Mouse (Mus musculus): ENCODE measurements around the gene Gas2l1.

The Gas2l1 gene

DNA sequence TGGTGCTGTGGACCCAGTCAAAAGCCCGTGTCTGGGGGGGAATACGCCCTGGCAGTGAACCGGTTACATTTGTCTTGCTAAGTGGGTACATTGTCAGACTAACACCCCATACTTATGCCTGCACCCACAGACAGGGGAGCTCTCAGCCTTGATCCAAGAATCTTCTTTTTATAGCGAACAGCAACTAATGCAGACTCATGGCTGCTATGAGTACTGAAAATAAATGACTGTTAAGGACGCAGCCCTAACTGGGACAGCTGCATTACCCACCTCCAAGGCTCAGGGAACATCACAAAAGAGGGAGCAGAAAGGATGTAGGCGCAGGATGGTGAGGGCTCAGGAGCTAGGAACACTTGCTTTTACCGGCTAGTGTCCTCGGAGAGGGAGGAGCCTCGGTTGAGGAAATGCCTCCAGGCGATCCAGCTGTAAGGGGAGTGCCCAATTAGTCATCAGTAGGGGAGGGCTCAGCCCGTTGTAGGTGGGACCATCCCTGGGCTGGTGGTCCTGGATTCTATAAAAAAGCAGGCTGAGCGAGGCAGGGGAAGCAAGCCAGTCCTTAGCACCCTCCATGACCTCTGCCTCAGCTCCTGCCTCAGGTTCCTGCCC, 18.7 kb downstream of the Gas2l1 start:
- in situ Hi-C loops (cut with MboI, MseI), result no loop called here

DNA sequence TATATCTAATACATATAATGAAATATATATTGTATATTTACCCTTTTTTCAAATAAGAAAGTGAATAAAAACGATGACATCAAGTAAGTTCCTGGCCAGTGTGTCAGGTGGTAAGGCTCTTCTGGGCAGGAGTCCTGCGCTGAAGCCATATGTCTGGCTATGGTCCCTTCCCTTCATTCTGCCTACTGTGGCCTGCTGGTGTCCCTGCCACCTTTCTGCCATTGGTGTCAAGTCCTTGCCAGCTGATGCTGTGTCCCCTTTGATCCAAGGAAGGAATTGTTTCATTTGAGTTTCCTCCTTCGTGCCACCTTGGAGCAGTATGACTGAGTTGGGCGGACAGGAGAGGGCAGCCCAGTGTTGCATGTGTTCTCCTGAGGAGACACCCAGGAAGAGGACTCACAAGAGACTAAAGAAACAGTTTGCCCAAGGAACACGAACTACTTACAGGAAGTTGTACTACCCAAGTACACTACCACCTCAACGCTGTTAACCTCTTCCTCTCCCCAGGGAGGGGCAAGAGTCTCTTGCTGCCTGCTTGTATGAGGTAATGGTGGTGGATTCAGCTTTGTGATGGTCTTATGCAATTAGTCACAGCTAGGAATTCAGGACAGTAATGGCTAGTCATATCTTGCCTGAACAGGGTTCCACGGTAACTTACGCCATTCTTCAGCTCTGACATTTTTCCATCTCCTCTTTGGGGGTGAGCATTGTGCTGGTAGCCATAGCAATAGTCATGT, 22.3 kb downstream of the Gas2l1 start:
- in situ Hi-C loops (cut with MboI, MseI), result no loop called here

DNA sequence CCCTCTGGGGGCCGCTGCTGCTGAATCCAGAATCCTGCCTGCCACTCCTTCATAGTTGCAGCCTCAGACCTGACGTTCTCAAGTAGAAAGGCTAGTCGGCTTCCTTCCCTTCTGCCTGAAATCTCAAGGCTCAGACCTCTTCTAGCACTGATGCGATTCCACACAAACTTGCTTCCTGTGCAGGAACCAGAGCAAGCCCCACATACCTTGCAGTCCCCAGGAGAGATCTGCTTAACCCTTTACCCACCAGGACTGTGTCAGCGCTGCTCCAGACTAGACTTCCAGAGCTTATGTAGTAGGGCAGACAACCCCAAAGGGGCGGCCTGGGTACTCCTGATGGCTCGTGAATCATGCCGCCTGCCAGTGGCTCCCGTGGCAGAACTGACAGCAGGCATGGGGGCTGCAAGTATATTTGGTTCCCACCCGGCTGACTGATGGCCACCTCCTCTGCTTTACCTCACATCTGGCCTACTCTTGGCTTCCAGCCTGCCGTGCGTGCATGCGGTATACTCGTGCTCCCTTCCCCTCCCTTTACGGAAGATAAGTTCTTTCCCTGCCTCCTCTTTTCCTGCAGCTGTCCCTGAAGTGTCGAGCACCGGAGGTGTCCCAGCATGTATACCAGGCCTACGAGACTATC, 23.9 kb downstream of the Gas2l1 start:
- in situ Hi-C loops (cut with MboI, MseI), result no loop called here

DNA sequence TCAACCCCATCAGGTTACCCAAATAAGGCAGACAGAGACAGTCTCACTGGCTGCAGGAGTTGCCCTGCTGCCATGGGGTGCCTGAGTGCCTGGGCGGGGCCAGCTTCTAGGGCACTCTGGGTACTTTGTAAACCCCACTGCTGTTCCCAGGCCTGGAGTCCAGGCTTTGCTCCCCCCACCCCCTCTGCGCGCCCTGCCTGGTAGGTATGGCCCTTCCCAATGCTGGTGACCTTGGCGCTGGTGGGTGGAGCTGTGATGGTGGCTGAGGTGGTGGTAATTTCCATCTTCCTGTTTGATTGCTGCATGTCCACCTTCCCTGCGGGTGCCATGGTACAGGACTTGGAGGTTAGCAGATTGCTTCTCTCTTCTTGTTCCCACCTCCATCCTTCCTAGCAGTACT, 24.5 kb downstream of the Gas2l1 start:
- in situ Hi-C loops (cut with MboI, MseI), result no loop called here

DNA sequence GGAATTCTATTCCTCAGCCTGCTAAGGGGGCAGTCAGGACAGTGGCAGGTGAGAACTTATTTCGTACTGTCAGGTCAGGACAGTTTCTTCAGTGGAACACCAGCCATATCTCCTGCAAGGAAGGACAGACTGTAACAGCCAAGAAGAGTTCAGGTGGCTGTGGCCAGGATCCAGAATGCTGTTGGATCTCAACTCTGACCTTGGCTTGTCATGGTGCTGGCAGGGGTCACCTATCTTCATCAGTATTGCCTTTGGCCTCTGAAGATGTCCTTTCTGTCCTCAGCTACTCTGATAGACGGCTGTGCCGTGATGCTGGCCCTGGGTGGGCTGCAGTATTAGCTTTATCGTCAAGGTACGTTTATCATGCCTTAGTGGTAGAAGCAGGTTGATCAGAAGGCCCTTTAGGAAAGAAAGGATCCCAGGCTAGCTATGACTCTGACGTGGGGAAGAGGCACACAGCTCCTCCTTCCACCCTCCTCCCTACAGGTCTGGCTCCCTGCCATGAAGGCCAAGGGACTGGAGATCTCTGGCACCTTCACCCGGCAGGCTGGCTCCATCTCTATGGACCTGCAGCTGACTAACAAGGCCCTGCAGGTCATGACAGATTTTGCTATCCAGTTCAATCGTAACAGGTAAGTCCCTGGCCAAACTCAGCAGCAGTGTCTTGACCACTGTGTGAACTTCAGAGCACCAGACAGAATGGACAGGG, 27.8 kb downstream of the Gas2l1 start:
- in situ Hi-C loops (cut with MboI, MseI), result no loop called here

DNA sequence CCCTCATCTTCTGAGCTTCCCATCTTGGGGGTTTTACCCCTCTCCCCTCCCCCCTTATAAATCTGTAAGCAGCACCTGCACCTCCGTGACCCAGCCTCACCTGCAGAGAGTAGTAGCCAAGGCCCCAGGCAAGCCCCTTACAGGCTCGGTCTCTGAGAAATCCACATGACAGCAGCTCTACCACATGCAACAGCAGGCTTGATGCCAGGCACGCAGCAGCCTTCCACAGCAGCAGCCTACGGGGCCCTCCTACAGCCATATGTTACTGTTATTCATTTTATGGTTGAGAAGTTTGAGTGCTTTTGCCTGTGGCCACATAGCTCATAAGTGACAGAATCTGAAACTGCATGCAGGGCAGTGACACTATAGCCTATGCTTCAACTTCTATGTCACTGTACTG, 29.7 kb downstream of the Gas2l1 start:
- in situ Hi-C loops (cut with MboI, MseI), result no loop called here

DNA sequence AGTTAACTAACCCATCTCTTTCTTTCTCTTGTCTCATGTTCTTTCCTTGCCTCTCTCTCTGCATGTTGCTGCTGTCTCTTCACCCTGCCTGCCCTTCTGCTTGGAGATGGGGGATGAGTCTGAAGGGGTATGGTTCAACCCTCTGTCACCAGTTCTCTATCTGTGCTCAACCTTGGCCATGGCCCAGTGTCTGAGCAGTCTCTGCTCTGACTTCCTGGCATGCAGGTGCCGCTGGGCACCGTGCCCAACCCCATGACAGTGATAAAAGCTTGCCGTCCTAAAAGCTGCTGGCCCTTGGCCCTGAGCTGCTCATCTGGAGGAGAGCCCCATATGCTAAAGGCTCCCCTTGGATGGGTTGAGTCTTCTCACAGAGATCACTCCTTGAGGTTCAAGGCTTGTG, 32.0 kb downstream of the Gas2l1 start:
- in situ Hi-C loops (cut with MboI, MseI), result no loop called here

DNA sequence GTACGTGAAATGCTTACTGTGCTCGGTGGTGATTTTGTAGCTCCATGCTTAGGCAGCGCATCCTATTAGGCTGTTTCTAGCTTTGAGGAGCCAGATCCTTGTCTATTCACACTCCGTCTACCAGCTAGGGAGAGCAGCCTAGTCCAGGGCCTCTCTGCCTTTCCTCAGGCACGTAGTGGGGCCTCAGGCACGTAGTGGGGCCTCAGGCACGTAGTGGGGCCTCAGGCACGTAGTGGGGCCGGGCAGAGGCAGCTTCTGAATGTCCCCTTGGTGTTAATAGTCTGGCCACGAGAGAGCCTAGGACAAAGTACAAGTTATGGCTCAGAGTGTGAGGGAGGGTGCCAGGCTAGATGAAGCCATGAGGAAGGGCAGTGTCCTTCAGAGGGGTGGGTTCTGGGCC, 32.4 kb downstream of the Gas2l1 start:
- in situ Hi-C loops (cut with MboI, MseI), result no loop called here

DNA sequence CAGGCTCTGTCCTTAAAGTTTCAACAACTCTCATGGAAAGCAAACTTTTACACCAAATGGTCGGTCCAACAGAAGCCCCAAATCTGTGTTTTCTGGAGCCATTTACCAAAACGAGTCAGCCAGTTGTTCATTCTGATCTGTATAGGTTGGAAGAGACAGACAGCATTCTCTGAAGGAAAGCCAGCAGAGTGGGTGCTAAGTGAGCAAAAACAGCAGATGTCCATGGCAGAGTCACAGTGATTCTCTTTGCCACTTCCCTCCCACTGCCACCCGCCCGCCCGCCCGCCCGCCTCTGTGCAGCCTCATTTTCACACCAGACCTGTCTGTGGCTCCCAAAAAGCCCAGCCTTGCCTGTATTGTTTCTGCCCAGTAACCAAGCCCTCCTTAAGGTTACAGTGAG, 36.9 kb downstream of the Gas2l1 start:
- in situ Hi-C loops (cut with MboI, MseI), result no loop called here

DNA sequence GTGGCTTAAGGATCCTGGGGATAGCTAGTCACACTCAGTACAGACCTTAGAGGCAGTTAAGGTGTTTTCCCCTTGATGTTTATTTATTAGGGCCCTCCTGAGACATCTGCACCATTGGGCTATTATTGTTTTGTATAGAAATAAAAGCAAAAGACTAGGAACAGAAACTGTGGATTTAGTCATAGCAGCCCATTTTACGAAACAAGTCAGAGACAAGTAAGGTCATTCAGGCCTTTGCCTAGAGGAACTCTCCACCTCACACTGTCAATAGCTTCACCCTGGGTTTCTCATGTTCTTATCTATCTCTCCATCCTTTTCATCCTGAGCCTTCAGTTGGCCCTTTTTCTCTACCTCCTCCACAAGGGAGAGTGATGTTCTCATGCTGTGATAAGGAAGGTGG, 40.0 kb downstream of the Gas2l1 start:
- in situ Hi-C loops (cut with MboI, MseI), result no loop called here

DNA sequence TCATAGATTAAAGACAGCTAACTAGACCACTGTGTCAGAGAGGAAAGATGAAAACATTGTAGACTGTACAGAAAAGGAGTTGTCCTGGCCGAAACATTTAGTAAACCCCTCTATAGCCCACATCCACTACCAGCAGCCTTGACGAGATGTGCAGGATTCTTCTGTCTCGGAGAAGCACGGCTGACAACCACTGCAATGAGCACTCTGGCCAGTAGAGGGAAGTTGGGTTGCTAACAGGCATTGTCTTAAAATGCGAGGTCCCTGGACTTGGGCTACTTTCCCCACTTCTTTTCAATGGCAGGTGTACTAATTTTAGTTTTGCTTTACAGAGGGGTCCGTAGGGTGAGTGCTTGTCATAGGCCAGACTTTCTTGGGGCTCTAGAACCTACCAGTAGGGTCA, 47.6 kb downstream of the Gas2l1 start:
- in situ Hi-C loops (cut with MboI, MseI), result no loop called here

DNA sequence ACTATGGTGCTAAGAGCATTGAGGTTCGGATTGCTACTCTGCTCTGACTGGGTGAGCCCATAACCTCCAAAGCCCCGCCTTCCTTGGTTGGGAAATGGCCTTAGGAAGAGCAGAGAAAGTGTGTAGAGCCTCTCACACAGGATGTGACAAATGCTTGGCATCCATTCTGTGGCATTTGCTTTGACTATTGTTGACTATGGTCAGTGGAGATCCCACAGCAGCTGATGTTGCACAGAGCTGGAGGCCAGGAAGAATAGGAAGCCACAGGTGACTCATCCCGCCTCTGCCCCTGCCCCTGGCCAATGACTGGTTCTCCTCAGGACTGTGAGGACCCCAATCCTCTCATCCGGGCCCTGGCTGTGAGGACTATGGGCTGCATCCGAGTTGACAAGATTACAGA, 48.8 kb downstream of the Gas2l1 start:
- in situ Hi-C loops (cut with MboI, MseI), result no loop called here

DNA sequence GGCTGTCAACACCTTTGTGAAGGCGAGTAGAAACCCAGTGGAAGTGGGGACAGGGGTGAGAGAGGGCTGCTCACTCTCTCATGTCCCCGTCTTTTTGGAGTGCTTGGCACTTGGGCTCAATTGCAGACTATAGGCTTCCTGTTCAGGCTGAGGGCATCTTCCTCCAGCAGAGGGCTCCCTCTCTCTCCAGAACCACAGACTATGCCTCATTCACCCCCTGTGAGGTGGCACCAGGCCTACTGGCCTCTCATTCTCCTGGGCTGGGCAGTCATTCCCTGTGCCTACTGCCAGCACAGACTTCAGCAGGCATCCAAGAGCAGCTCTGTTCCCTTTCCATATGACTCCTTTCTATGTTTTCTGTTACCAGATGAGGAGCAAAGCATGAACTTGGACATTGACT, 49.4 kb downstream of the Gas2l1 start:
- in situ Hi-C loops (cut with MboI, MseI), result no loop called here

DNA sequence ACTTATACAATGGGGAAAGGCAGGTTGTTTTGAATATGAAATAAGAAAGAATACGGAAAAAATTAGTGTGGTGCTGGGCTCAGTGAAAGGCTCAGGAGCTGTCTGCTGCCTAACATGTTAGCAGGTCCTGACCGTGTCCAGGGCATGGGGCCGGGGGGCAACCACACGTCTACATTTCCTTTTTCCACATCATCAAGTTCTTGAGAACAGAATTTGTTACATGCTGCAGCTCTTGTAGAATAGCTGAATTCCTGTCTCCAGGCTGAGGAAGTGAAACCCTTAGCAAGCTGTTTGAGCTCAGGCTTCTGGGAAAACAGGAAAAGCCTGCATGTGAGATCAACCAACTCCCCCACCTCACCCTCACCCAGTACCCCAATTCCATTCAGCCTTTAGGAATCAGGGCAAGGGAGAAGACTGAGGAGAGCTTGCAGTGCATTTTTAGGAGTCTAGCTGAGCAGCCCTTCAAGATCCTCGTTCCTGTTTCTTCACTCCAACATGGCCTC, 52.9 kb downstream of the Gas2l1 start:
- in situ Hi-C loops (cut with MboI, MseI), result no loop called here

DNA sequence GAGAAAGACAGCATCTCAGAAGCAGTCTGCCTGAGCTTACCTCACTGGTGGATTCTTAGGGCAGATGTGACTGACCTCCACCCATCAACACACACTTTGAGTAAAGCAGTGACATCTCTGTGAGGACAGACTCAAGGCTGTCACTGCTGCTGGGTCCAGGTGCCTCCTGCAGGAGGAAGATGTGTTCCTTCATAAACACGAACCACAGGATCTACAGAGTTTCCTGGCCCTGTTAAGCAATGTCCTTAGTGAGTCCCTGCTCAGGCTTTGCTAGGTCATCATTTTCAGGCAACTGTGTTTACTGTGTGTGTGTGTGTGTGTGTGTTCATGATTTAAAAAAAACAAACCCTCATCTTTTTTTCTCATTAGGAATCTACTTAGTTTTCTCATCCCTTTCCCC, 53.6 kb downstream of the Gas2l1 start:
- in situ Hi-C loops (cut with MboI, MseI), result no loop called here

DNA sequence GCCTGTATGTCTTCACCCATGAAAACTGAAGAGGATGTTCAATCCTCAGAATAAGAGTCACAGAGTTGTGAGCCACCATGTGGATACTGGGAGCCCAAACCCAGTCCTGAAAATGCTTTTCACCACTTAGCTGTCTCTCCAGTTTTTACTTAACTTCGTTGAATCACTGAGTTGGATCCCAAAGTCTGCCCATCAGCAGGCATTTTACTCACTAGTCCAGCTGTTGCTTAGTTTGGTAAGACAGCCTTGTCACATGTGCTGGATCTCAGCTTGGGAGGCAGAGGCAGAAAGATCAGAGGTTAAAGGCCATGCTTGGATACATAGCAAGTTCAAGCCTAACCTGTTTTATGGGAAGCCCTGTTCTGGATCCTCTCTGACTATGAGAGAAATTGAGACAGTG, 54.9 kb downstream of the Gas2l1 start:
- in situ Hi-C loops (cut with MboI, MseI), result no loop called here

DNA sequence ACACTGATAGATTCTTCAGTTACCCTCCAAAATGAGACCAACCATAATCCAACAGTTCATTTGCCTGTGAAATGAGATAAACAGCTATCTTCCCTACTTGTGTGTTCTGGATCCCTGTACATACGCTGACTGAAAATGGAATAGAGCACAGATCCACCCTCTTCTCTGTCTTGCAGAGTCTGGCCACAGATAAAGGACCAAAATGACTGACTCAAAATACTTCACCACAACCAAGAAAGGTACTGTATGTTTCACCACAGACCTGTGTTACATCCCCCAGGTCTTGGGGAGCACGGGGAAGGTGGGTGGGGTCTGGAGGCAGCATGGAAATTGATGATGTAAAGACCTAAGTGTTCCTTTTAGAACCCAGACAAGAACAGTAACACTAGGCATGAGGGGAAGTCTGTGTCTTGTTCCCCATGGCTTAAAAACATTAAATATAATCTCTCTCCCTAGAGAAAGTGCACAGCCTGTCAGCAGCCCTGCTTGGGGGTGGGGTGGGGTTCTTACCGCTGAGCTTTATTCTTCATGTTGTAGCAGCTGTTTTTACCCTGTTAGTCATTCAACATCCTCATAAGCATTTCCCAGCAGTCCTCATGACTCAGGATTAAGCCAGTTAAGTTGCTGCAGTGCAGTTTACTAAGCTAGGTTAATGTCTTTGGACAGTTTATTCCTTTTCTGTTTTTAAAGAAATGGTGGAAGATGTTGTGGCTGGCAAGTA, 55.6 kb downstream of the Gas2l1 start:
- in situ Hi-C loops (cut with MboI, MseI), result no loop called here

DNA sequence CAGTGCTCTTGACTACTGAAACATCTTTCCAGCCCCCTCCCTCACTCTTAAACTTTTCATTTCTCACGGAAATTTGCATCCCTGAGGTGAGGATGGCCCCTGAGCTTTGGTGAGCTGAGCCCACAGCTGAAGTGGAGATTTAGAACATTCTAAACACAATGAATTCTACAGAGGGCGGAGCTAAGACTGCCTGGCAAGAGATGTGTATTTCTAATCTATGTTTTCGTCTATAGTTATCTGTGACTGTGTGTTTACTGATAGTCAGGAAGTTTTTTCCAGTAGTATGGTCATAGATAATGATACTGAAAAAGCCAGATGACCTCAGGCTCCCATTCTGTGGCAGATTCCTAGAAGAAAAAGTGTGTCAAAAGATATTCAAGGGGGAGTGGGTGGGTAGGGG, 56.3 kb downstream of the Gas2l1 start:
- in situ Hi-C loops (cut with MboI, MseI), result no loop called here

DNA sequence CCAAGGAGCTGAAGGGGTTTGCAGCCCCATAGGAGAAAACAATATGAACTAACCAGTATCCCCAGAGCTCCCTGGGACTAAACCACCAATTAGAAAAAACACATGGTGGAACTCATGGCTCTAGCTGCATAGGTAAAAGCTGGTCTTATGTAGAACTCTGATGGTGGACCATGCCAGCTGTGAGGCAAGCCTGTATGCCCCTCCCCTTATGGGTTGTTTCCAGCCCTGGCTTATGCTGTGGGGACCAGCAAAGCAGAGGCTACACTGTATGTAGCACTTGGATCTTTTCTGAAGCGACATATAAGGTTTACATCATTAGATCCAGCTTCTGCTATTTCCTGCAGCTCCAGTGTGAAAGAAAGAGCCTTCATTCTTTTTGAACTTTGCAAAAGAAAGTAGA, 57.9 kb downstream of the Gas2l1 start:
- in situ Hi-C loops (cut with MboI, MseI), result no loop called here

DNA sequence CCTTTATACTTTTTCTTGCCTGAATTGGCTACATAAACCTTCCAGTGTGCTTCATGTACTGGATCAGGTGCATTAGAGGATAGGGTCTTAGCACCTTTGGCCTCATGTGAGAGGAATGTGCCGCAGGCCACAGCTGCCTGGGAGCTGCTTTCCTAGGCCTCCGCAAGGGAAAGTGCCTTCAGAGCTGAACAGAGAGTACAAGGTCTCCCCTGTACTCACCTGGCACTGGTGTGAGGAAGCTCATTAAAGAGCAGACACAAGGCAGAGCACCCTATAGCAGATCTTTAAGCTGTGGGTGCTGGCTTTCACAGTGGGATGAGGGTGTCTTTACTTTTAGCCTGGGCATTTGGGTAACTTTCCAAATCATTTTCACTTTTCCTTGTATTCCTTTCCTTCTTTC, 59.6 kb downstream of the Gas2l1 start:
- in situ Hi-C loops (cut with MboI, MseI), result no loop called here
